Mouse (Mus musculus): ENCODE measurements around the gene Stoml1.

Gene Stoml1

GRCm38 (mm10) chr9:58253033-58253804, at the start of gene Stoml1:
Gene Stoml1, plus strand, starts transcription at chr9:58253164.
- DNase-seq: peak; percentile 97 to 98

- DNase-seq: peak; percentile 82 to 87
Observed at GRCm38 (mm10) chr9:58203516-58204447, 49.2 kb upstream of the Stoml1 start, which contains the start of the genes Islr and Islr2. Gene Islr, minus strand, starts transcription at chr9:58204306. Gene Islr2, minus strand, starts transcription at chr9:58204319.

- peak; percentile 92 to 97 for DNase-seq
Observed at GRCm38 (mm10) chr9:58204448-58205000, 48.4 kb upstream of the Stoml1 start.

GRCm38 (mm10) chr9:58206013-58206412, 47.0 kb upstream of the Stoml1 start:
- no peak for DNase-seq

- no peak for DNase-seq
Observed at GRCm38 (mm10) chr9:58209462-58210303, 43.3 kb upstream of the Stoml1 start.

GRCm38 (mm10) chr9:58210304-58210627, 42.7 kb upstream of the Stoml1 start:
- no peak for DNase-seq

- DNase-seq: peak in 1 of 2 experiments; percentile 24
Observed at GRCm38 (mm10) chr9:58213377-58213776, 39.6 kb upstream of the Stoml1 start.

- peak; percentile 43 to 70 for DNase-seq
Observed at GRCm38 (mm10) chr9:58213865-58214264, 39.1 kb upstream of the Stoml1 start.

DNA sequence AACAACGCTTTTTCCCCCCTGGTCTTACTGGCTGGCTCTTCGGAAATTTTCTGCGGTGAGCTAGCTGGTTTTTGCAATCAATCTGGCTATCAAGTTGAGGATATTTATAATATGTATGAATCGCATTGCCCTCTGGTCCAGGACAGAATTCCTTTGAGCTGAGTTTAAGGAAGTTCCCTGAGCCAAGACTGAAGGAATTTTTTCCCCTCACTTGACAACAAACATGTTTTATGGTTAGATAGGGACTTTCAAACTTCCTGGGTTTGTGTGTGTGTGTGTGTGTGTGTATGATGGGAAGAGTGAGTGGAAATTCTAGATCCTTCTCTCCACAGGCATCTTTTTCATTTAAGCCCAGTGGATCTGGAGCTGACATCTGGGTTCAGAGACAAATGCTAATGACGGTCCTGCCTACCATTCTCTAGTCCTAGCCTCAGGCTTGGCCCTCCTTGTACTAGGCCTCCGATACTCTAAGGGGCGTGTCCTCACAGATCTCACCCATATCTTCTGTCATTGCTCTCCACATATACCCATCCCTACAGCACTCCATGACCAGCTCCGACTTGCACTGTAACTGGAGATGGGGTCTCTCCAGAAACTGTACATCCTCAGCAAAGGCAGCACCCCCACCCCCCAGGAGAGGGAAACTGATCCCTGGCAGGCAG, 38.3 kb upstream of the Stoml1 start:
- peak; percentile 57 to 62 for DNase-seq

DNA sequence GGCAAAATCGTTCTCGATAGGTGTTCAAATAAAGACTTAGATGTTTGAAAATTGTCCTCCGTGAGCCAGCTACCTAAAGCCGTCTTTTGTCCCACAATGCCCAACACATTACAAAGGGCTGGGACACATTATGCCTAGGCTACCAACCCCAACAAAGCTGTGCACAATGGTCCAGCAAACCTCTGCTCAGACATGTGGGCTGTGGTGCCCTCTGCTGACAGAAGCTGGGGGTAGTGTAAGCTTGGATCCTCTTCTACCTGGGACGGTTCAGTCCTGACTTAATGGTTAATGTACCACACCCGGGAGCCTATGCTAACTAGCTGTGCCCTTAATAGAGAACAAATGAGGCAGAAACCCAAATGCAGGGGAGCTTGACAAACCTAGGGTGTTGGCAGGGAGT, 36.6 kb upstream of the Stoml1 start:
- peak; percentile 75 to 82 for DNase-seq

GRCm38 (mm10) chr9:58218539-58218938, 34.4 kb upstream of the Stoml1 start:
- no peak for DNase-seq

GRCm38 (mm10) chr9:58220218-58220903, 32.6 kb upstream of the Stoml1 start:
- peak; percentile 71 for DNase-seq

DNA sequence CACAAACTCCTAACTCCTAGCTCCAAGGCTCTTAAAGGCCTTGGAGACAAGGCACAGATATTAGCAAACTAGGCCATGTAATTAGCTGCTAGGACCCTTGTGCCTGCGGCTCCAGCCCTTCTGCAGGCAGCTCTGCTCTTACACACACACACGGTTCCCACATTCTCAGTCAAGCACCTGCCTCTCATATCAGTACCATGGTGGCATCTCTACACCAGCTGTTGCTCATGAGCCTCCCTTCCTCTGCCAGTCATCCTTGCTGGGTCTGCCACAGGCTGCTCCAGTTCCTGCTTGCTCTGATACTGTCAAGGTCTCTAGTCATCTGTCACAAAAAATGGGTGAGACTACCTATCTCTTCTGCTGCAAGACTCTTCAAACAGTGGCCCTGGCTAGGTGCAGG, 28.6 kb upstream of the Stoml1 start:
- DNase-seq: no peak

GRCm38 (mm10) chr9:58225915-58226913, 26.8 kb upstream of the Stoml1 start:
- peak; percentile 49 to 63 for DNase-seq

DNA sequence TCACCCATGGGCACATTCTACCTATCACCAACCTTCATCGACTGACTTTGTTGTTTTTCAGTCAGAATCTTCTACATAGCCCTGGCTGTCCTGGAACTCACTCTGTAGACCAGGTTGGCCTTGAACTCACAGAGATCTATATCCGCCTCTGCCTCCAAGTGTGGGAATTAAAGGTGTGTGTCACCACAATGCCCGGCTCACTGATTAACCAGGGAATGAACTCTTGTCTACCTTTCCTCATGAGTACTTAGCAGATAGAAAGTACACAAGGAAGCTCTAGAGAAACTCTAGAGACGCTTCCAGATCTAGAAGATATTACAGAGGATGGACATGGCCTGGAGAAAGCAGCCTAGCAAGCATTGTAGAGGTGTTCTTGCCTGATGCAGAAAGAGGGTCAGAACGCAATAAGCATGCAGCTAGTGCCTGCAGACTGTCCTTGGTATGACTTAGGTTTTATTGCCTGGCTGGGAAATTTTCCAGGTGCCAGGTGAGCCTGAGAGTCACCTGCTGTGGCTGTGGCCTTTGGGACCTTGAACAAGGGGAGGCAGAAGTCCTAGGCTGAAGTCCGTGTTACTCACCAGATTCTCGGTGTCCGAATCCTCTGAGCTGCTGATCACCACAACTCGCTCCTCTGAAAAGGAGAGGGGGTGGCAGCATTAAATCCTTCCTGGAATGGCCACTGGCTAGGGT, 24.0 kb upstream of the Stoml1 start:
- DNase-seq: peak; percentile 60 to 85

GRCm38 (mm10) chr9:58231746-58232145, 21.2 kb upstream of the Stoml1 start:
- no peak for DNase-seq

GRCm38 (mm10) chr9:58232374-58232773, 20.6 kb upstream of the Stoml1 start:
- no peak for DNase-seq

DNA sequence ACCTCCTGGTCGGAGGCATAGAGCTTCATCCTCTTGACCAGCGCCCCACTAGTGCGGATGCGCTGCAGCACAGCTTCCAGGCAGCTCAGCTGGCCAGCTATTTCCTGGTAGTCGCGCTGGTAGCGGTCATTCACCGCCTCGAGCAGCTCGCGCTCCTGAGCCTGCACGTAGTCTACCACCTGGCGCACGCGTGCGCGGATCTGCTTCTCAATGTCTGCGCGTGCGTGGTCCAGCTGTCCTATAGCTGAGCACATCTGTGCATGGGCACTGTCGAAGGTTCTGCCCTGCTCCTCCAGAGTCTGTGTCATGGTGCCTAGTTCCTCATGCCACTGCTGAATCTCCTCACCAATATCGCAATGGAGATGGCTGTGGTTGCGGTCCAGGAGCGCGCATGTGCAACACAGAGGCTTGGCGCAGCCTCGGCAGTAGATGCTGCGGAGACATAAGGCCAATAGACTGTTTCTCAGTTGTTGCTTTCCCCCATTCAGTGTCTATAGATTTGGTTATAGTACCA, 18.4 kb upstream of the Stoml1 start:
- peak in 1 of 2 experiments; percentile 35 for DNase-seq
